Comparison of ENCODE assay signal across 11 mouse cellular contexts in the genomic region with DNA sequence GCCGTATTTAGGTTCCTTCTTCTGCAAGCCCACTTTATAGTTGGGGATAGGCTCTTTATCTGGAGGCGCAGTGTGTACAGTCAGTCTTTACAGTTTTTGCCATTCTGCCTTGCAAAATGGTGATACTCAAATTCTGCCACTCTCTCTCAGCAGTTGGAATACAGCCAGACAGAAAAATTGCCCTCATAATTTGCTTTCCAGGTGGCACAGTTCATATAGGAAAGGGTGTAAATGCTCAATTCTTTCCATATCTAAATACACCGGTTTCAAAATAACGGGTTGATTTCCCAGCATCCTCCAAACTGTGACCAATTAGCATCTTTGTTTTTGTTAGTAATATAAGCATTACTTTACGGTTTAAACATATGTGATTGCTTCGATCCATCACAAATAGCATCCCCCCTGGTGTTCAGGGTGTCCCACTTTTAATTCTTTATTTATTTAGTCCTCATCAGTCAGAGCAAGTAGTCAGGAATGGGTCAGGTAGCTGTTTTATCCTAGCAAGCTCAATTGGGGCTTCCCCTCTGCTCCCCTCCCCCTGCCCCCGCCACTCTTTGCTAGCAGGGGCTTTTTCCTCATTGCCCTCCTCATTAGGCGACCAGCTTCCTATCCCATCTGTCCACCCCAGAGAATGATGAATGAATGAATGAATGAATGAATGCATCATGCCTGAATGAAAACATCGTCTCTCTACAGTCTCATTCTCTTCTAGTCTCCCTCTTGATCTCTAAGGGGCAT. TPM values are rescaled to one million over a fixed set of nuclear protein-coding genes. Genes with fewer than 3 reads are reported as not detected.
A peak's percentile ranks its signal among the peaks of the same experiment; 100 is the strongest.
DNase-seq lines count a peak whose midpoint lies in the region; ATAC-seq and TF ChIP-seq lines count a peak whose summit lies in the region.
"Had no signal": no experiment of that assay in that cellular context is flagged by ENCODE, and none has a peak within 500 bp of the region (broad histone marks: within the 10 kb centered on the region; RNA-seq: fewer than 3 reads in every experiment).

No protein-coding gene starts in this region.

- WGBS in heart, embryonic 12.5 days: 41% methylated on average over 9 of the region's 9 CpGs
- 24% methylated on average over 9 of the region's 9 CpGs for WGBS in forebrain, embryonic 16.5 days
- 37% methylated on average over 9 of the region's 9 CpGs for WGBS in liver, embryonic 16.5 days (ENCODE audit: insufficient replicate concordance)

- no peaks in the 10 kb centered on the region for H3K27me3 ChIP-seq in heart, embryonic 12.5 days (replicated peaks)
- no peaks in the 10 kb centered on the region for H3K27me3 ChIP-seq in forebrain, embryonic 16.5 days (replicated peaks; ENCODE audit: control insufficient read depth, insufficient read depth, low read length)
- no peaks in the 10 kb centered on the region for H3K27me3 ChIP-seq in liver, embryonic 16.5 days (ENCODE audit: control insufficient read depth, insufficient read depth, low read depth, low read length)

- ATAC-seq in heart, embryonic 12.5 days (ENCODE audit: insufficient number of reproducible peaks, low FRiP score): no peak
- peak; percentile 68 for ATAC-seq in forebrain, embryonic 16.5 days
- no peak for ATAC-seq in liver, embryonic 16.5 days (ENCODE audit: low read depth)

- no peak overlapping the region for H3K9ac ChIP-seq in heart, embryonic 12.5 days
- peak overlapping the region; percentile 50 for H3K9ac ChIP-seq in forebrain, embryonic 16.5 days (replicated peaks; ENCODE audit: low read depth, low read length)
- H3K9ac ChIP-seq in liver, embryonic 16.5 days (ENCODE audit: low read depth, low read length): no peak overlapping the region

- TF ChIP-seq CTCF in brain, embryonic 14.5 days (IDR thresholded peaks at IDR 0.05; ENCODE audit: borderline replicate concordance, extremely low read depth, insufficient read depth, insufficient read length): no peak

- H3K36me3 ChIP-seq in heart, embryonic 12.5 days: no peaks in the 10 kb centered on the region
- H3K36me3 ChIP-seq in forebrain, embryonic 16.5 days (ENCODE audit: control insufficient read depth, insufficient read depth): no peaks in the 10 kb centered on the region
- no peaks in the 10 kb centered on the region for H3K36me3 ChIP-seq in liver, embryonic 16.5 days (ENCODE audit: control insufficient read depth, insufficient read depth)
- H3K36me3 ChIP-seq: G1E had no signal

- 0 out of 2 replicates have a peak overlapping the region, but pooled peaks have one; percentile 3 for H3K27ac ChIP-seq in heart, embryonic 12.5 days (ENCODE audit: poor library complexity, severe bottlenecking)
- H3K27ac ChIP-seq in forebrain, embryonic 16.5 days (ENCODE audit: low read length): peak overlapping the region; percentile 94
- no peak overlapping the region for H3K27ac ChIP-seq in liver, embryonic 16.5 days (ENCODE audit: low read length)

- H3K4me2 ChIP-seq in heart, embryonic 12.5 days: peak overlapping the region; percentile 50
- H3K4me2 ChIP-seq in forebrain, embryonic 16.5 days (ENCODE audit: low read length): peak overlapping the region; percentile 46
- peak overlapping the region; percentile 58 for H3K4me2 ChIP-seq in liver, embryonic 16.5 days (ENCODE audit: low read depth, low read length)

- H3K9me3 ChIP-seq in heart, embryonic 12.5 days (replicated peaks): no peaks in the 10 kb centered on the region
- H3K9me3 ChIP-seq in forebrain, embryonic 16.5 days (ENCODE audit: control insufficient read depth, low read length): no peaks in the 10 kb centered on the region
- H3K9me3 ChIP-seq in liver, embryonic 16.5 days (replicated peaks; ENCODE audit: control insufficient read depth, low read length): no peaks in the 10 kb centered on the region
- H3K9me3 ChIP-seq: G1E had no signal

- DNase-seq in heart, adult 18-20 months: no peak
- peak; percentile 62 for DNase-seq in brain, embryonic 14.5 days (ENCODE audit: low read depth)
- no peak for DNase-seq in urinary bladder, postnatal 14 days (ENCODE audit: low spot score)
- DNase-seq in lung, postnatal 4 days: no peak
- DNase-seq in left cerebral cortex, adult 9 months (ENCODE audit: low spot score in 2 of 2): no peak

- peaks cover 47% of the 10 kb centered on the region for H3K4me1 ChIP-seq in heart, embryonic 12.5 days (replicated peaks)
- H3K4me1 ChIP-seq in forebrain, embryonic 16.5 days (replicated peaks; ENCODE audit: control insufficient read depth, insufficient read depth, low read length): peaks cover 16% of the 10 kb centered on the region
- H3K4me1 ChIP-seq in liver, embryonic 16.5 days (ENCODE audit: control insufficient read depth, low read depth, low read length): peaks cover 14% of the 10 kb centered on the region

- no peak overlapping the region for H3K4me3 ChIP-seq in heart, embryonic 12.5 days
- peak overlapping the region; percentile 18 for H3K4me3 ChIP-seq in forebrain, embryonic 16.5 days (replicated peaks; ENCODE audit: low read length)
- no peak overlapping the region for H3K4me3 ChIP-seq in liver, embryonic 16.5 days (ENCODE audit: low read depth, low read length)

- no peak for TF ChIP-seq POLR2A in brain, embryonic 14.5 days (IDR thresholded peaks at IDR 0.05; ENCODE audit: borderline replicate concordance, extremely low read depth, insufficient read depth, insufficient read length, poor library complexity, severe bottlenecking)

RNA-seq across cellular contexts. Expression of a gene that starts 2.2 kb away (rescaled TPM):
- polyA plus RNA-seq in heart, embryonic 12.5 days (2016; fragmentation: Nextera tagmentation; extraction: Ambion mirVana): 20.6 and 26.6 TPM in 2 replicates
- 100 to 1,000 TPM; 182 to 184 TPM for total RNA-seq in heart, adult 18-20 months (2021)
- 0.25 and 0.73 TPM in 2 replicates for polyA plus RNA-seq in brain, embryonic 14.5 days (2012; rRNA removed)
- polyA plus RNA-seq in forebrain, embryonic 16.5 days (2015; fragmentation: Nextera tagmentation; extraction: Ambion mirVana): 0.19 and 0.58 TPM in 2 replicates
- 0.86 and 0.96 TPM in 2 replicates for polyA plus RNA-seq in liver, embryonic 16.5 days (2015; fragmentation: Nextera tagmentation; extraction: Ambion mirVana)
- total RNA-seq: common myeloid progenitor, adult 5-6 weeks had no signal
- polyA plus RNA-seq: G1E had no signal

RNA-seq across cellular contexts. Expression of a gene that starts 11.0 kb away (rescaled TPM):
- polyA plus RNA-seq in heart, embryonic 12.5 days (2016; fragmentation: Nextera tagmentation; extraction: Ambion mirVana): 0.30 TPM in 1 of 2 replicates, not detected in the other
- not detected for total RNA-seq in heart, adult 18-20 months (2021)
- 0.09 TPM in 1 of 2 replicates, not detected in the other for polyA plus RNA-seq in brain, embryonic 14.5 days (2012; rRNA removed)
- not detected in 2 replicates for polyA plus RNA-seq in forebrain, embryonic 16.5 days (2015; fragmentation: Nextera tagmentation; extraction: Ambion mirVana)
- not detected in 2 replicates for polyA plus RNA-seq in liver, embryonic 16.5 days (2015; fragmentation: Nextera tagmentation; extraction: Ambion mirVana)
- total RNA-seq: common myeloid progenitor, adult 5-6 weeks; G1E; left cerebral cortex, postnatal 10 days had no signal
- polyA plus RNA-seq: G1E had no signal

RNA-seq across cellular contexts. Expression of a gene that starts 12.5 kb away (rescaled TPM):
- polyA plus RNA-seq in heart, embryonic 12.5 days (2016; fragmentation: Nextera tagmentation; extraction: Ambion mirVana): 10.4 and 12.2 TPM in 2 replicates
- 10 to 100 TPM; 44.8 to 47.2 TPM for total RNA-seq in heart, adult 18-20 months (2021)
- polyA plus RNA-seq in brain, embryonic 14.5 days (2012; rRNA removed): 37.9 and 81.2 TPM in 2 replicates
- 22.0 and 22.4 TPM in 2 replicates for polyA plus RNA-seq in forebrain, embryonic 16.5 days (2015; fragmentation: Nextera tagmentation; extraction: Ambion mirVana)
- 7.1 and 7.6 TPM in 2 replicates for polyA plus RNA-seq in liver, embryonic 16.5 days (2015; fragmentation: Nextera tagmentation; extraction: Ambion mirVana)

RNA-seq across cellular contexts. Expression of a gene that starts 31.3 kb away (rescaled TPM):
- 14.8 and 16.5 TPM in 2 replicates for polyA plus RNA-seq in heart, embryonic 12.5 days (2016; fragmentation: Nextera tagmentation; extraction: Ambion mirVana)
- total RNA-seq in heart, adult 18-20 months (2021): 1 to 10 TPM; 1.1 to 1.9 TPM
- 141 and 186 TPM in 2 replicates for polyA plus RNA-seq in brain, embryonic 14.5 days (2012; rRNA removed)
- polyA plus RNA-seq in forebrain, embryonic 16.5 days (2015; fragmentation: Nextera tagmentation; extraction: Ambion mirVana): 123 and 134 TPM in 2 replicates
- polyA plus RNA-seq in liver, embryonic 16.5 days (2015; fragmentation: Nextera tagmentation; extraction: Ambion mirVana): 27.2 and 34.7 TPM in 2 replicates

RNA-seq across cellular contexts. Expression of a gene that starts 42.3 kb away (rescaled TPM):
- 404 and 446 TPM in 2 replicates for polyA plus RNA-seq in heart, embryonic 12.5 days (2016; fragmentation: Nextera tagmentation; extraction: Ambion mirVana)
- total RNA-seq in heart, adult 18-20 months (2021): 10 to 100 TPM; 43.0 to 53.3 TPM
- 44.1 and 192 TPM in 2 replicates for polyA plus RNA-seq in brain, embryonic 14.5 days (2012; rRNA removed)
- 45.0 and 166 TPM in 2 replicates for polyA plus RNA-seq in forebrain, embryonic 16.5 days (2015; fragmentation: Nextera tagmentation; extraction: Ambion mirVana)
- 65.0 and 89.1 TPM in 2 replicates for polyA plus RNA-seq in liver, embryonic 16.5 days (2015; fragmentation: Nextera tagmentation; extraction: Ambion mirVana)
- total RNA-seq: common myeloid progenitor, adult 5-6 weeks had no signal
- polyA plus RNA-seq: G1E had no signal

Comparison
In these comparisons a context has a peak if more than half of its experiments do, and no peak if none do; other contexts are left out.
1. RNA of a gene that starts 2.2 kb away (polyA plus RNA-seq): 20.6 to 26.6 TPM in heart, embryonic 12.5 days; 0.86 to 0.96 TPM in liver, embryonic 16.5 days, 0.25 to 0.73 TPM in brain, embryonic 14.5 days and 0.19 to 0.58 TPM in forebrain, embryonic 16.5 days; every median in the first group is over 10 times any median in the second.
2. Peak in every context shown above with its lines, with median percentiles within 50 percentile points of each other: H3K4me2 ChIP-seq.